Mouse (Mus musculus): Measurements from ENCODE around the gene Irf1.

The Irf1 gene

DNA sequence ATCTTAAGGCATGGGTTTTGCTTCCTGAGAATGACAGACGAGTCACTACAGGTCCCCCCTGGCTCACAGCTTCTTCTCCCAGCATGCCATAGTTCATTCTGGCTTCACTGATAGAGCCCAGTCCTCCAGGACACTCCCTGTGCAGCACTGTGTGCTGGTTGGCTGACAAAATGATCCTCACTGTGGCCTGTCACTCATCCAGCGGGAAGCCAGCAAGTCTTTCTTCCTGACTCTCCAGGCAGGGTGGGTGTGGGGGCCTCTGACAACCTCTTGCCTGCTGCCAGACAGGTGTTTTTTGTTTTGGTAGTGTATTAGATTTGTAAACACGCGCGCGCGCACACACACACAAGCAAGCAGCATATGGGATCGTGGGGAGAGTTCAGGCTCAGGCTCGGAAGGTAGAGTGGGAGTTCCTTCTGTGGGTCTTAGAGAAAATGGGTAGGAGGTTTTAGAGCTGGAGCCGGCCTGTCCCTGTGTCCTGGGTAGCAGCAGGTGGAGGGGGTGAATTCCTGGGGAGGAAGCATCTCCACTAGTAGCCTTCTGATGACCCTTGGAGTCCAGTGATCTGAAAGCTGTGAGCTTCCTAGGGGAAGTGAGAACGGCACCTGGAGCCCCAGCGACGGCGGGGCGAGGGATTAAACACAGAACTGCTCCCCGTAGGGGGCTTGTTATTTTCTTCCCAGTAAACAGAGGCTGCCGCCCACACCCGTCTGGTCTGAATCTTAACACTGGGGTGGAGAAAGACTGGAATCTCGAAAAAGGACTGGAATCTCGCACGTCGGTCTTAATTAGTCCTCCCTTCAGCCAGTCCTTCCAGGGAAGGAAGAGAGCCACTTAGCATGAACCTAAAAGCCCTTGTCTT is 10.0 kb upstream of the Irf1 start:
- DNase-seq (ENCODE audit: low read depth, low spot score): peak; percentile 58

DNA sequence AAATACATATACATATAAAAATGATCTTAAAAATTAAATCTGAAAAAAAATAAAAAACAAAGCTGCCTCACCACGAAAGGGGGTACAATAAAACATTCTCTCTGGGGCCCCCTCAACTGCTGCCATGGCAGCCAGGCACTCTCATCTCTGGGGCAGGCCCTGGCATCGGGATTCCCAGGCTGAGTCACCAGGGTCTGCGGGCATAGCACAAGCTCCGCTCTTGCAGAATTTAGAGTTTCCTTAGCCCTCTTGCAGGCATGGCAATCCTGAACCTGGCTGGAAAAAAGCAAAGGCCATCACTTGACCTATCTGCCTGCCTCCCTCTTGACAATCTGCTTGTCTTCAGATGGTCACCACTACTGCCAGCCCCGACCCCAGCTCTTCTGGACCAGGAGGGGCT is 8.5 kb upstream of the Irf1 start:
- no peak for DNase-seq (ENCODE audit: low read depth, low spot score)

DNA sequence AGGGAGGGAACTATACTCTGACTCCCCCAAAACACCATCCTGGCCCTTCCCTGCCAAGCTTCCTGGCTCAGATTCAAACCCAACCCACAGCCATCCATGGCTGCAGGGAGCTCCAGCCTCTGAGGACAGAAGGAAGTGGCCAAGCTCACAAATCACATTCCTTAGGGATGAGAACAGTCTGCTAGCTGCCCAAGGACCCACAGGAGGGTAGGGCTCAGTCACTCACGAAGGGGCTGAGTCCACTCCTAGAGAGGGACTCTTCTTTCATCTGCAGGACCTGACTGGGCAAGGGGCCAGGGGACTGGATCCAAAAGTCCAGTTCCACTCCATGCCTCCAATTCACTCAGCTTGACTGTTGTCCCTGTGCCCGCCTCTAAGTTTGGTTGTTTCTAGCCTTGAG is 8.0 kb upstream of the Irf1 start:
- DNase-seq (ENCODE audit: low read depth, low spot score): no peak

DNA sequence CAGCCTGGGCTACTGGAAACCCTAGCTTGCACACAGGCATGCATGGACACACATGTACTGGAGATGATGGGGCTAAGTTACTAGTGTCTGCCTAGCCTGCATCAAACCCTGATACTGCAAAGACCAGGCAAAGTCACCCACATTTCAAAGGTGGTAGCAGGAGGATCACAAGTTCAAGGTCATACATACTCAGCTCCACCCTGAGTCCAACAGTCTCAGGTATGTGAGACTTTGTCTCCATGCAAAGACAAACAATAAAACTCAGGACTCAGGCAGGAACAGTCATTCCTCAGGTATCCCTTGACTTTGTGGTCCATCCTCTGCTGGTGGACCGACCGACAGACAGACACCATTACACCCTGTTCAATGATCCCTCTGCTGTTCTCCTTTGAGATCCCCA is 7.4 kb upstream of the Irf1 start:
- peak; percentile 48 for DNase-seq (ENCODE audit: low read depth, low spot score)

DNA sequence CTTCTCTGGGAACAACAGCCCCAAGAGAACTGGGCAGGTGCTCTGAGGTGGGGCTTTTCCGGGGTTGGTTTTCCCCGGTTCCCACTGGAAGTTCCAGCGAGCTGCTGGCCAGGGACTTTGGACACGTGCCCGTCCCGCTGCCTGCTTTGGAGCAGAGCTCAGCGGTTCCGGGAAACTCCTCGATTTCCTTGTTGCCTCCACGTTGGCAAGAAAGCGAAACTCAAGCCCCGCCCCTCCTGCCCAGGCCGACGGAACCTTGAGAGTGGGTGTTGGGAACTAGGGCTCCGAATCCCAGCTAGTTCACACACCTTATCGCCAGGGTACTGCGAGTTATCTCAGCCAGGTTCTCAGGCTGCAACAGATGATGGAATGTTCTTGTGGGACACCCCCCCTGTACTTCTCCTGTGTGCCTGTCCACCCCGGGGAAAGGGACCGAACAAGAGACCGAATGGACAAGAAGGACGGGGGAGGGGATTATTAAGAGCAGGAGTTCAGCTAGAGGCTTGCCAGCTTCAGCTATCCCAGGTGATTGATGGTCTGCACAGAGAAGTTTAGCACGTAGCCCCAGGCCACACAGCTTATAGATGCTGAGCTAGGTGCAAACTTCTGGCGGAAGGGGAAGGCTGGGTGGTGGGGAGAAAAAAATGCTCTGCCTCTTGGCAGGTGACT is 6.9 kb upstream of the Irf1 start:
- peak; percentile 80 for DNase-seq (ENCODE audit: low read depth, low spot score)

DNA sequence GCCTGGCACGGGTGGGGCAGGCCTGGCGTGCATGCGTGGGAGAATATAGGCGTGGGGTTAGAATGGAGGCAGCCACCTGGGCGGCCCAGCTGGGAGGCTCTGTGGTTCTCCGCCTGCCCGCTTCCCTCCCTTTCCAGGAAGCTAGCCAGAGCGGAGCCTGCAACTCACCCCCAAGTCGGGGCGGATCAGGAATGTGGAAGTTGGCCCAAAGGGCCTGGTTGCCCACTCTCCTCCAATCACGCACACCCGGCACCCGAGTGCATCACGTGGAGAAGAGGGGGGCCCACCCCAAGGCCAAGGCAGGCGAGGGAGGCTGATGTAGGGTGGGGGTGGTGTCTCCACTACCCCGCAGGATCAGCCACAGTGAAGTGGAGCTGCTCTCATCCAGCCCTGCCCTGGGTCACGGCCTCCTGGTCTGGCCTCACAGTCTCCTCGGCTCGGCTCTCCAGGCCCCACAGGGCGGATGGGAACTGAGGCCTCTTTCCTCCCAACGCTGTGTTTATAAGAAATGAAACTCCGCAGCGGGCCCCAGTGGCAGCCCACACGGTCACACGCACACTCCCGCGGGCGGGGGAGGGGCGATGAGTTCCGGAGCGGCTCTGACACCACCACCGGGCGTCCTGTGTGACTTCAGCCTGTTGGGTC is 6.2 kb upstream of the Irf1 start:
- DNase-seq (ENCODE audit: low read depth, low spot score): peak; percentile 87

DNA sequence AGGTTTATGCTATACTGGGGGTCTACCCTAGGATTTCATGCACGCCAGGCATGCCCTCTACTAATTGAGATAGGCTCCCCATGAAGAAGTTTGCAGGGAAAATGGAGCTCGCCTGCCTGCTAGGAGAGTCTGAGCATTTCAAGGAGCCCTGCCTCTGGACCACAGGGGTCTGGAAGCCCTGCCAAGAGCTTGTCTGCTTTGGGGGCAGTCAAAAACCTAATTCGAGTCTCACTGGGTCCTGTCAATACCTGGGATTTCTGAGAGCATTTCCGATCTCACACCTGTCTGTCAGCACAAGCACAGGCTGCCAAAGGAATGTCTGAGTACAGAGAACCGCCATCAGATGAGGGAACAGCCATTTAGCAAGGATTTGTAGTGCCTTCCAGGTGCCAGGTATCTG is 5.2 kb upstream of the Irf1 start:
- no peak for DNase-seq (ENCODE audit: low read depth, low spot score)

DNA sequence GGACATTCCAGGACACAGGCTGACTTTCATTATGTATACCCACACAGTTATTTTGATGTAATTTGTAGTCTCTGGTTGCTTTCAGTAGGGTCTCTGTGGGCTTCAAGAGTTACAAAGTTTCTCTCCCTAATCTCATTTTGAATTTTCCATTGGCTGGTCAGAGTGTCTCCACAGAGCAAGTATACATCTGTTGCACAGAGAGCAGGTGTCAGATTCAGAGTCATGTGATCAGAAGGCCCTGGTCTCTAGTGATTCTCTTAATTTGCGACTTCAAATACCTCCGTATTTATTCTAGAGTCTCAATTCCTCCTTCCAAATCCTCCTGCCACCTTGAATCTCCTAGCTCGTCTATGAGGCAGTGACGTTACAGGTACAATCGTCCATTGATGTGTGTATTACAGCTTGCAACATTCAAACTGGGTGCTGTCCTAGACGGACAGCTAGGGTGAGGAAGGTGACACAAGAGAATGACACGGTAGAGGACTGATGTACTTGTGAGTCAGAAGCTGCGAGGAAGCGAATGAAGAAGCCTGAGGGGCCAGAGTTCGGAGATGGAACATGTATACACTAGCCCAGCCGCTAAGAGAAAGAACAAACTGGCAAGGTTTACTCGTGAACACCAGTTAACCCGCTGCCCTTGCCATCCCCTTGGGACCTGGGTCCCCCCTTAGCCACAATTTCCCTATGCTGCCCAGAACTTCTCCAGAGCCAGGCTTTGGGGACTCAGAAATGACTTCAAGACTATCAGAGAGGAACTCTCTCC is 1.2 kb upstream of the Irf1 start:
- no peak for DNase-seq (ENCODE audit: low read depth, low spot score)

DNA sequence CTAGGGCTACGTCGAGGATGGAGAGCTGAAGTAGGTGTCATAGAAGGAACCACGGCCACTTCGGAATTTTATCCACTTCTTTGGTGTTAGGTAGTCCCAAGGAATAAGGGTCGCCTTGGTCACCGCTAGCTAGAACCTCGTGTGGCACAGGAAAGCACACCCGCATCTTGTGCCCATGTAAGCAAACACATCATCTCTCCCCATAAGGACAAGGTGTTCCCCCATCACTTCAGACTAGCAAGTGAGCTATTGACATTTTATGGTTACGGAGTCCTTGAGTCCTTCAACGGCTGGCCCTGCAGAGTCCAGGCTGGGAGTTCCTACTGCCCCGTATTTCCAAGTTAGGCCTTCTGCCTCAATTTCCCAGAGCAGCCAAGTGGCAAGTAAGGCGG is 633 bp upstream of the Irf1 start:
- no peak for DNase-seq (ENCODE audit: low read depth, low spot score)

DNA sequence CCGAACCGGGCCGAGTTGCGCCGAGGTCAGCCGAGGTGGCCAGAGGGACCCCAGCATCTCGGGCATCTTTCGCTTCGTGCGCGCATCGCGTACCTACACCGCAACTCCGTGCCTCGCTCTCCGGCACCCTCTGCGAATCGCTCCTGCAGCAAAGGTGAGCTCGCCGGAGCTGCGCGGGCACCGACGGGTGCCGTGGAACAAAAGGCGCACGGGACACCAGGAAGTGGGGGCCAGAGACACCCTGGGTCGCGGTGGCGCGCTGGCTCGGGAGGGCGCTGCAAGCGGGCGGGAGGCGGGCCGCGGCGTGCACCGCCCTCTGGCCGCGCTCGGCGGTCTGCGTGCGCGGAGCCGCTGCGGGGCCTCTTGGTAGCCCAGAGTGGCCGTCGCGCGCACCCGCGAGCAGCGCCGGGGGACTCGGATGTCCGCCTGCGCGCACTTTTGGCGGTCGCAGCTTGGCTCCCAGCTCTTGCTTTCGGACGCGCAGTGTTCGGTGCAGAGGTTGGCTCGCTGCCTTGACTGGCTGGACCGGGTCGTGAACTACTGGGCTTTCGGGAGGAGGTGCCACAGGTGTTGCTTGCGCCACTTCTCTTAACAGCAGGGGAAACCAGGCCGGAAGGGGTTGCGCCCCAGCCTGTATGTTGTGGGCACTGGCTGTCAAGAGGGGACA is 444 bp downstream of the Irf1 start:
- DNase-seq (ENCODE audit: low read depth, low spot score): peak; percentile 76

DNA sequence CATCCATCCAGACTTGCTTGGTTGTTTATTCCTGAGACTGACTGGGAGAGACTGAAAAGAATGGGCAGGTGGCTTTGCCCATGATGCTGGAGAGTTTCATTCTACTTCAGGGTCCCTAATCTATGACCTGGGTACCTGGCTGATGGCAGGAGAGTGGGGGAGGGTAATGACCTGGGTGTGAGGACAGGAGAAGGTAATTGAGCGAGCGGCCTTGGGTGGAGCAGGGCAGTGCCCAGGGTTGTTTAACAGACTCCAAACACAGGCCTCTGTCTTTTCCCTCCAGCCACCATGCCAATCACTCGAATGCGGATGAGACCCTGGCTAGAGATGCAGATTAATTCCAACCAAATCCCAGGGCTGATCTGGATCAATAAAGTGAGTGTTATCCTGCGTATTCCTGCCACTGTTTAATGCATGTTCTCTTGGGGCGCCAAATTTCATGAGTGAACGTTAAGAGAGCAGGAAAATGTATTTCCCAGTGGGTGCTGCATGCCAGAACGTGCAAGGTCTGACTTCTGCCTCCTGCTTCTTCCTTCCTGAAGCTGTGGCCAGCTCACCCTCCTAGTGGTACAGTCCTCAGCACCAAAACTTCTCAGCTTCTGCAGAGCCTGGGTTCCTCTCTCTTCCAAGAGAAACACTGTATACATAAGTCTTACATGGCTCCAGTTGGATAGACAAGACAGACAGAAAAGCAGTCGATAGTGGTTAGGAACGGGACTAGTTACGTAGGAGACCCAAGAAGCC is 1.4 kb downstream of the Irf1 start:
- no peak for DNase-seq (ENCODE audit: low read depth, low spot score)

DNA sequence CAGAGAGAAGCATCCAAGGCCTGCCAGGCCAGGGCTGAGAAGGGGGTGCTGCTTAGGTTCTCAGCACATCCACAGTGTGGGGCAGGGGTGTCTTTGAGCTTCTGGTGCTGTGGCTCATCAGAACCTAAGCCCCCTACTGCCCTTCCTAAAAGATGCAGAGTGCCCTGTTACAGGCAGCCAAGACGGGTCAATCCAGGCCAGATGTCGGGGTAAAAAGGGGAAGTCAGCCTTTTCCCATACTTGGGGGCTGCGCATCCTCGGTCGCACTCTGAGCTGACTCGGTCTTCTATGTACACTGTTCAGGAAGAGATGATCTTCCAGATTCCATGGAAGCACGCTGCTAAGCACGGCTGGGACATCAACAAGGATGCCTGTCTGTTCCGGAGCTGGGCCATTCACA is 2.7 kb downstream of the Irf1 start:
- no peak for DNase-seq (ENCODE audit: low read depth, low spot score)

DNA sequence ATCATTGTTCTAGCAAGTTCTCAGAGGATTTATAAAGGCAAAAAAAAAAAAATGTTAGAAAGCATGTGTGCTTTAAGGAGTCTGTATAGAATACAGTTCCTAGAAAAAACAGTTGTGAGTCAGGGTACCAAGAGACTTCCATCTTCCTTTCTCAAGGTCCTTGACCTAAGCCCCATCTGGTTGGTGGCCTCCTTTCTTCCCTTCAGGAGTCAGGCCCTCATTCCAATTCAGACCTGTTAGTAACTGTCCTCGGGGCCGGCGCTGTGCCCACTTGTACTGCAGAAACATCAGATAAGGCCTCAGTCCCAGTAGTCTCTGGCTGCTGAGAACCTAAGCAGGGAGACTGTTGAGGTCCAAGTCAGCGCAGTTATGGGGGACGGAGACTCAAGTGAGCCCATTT is 3.3 kb downstream of the Irf1 start, which contains the start of gene Gm17334:
Gene Gm17334 (minus strand): TSS at position 101 of the 400 bp plus-strand sequence.
- DNase-seq (ENCODE audit: low read depth, low spot score): no peak

DNA sequence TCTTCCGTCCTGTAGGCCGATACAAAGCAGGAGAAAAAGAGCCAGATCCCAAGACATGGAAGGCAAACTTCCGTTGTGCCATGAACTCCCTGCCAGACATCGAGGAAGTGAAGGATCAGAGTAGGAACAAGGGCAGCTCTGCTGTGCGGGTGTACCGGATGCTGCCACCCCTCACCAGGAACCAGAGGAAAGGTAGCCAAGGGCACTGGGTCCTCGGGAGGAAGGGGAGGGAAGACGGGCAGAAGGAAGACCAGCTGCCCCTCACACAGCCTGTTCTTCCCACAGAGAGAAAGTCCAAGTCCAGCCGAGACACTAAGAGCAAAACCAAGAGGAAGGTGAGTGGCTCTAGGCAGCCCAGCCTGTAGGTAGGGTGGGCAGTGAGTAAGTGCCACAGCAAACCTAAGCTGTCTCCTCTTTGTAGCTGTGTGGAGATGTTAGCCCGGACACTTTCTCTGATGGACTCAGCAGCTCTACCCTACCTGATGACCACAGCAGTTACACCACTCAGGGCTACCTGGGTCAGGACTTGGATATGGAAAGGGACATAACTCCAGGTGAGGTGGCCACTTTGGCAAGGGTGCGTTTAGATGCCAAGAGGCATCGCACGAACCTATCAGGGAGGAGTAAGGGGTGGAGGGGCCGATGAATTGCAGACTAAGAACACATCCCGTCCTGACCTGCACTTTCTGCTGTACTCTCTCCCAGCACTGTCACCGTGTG is 4.0 kb downstream of the Irf1 start:
- DNase-seq (ENCODE audit: low read depth, low spot score): no peak

DNA sequence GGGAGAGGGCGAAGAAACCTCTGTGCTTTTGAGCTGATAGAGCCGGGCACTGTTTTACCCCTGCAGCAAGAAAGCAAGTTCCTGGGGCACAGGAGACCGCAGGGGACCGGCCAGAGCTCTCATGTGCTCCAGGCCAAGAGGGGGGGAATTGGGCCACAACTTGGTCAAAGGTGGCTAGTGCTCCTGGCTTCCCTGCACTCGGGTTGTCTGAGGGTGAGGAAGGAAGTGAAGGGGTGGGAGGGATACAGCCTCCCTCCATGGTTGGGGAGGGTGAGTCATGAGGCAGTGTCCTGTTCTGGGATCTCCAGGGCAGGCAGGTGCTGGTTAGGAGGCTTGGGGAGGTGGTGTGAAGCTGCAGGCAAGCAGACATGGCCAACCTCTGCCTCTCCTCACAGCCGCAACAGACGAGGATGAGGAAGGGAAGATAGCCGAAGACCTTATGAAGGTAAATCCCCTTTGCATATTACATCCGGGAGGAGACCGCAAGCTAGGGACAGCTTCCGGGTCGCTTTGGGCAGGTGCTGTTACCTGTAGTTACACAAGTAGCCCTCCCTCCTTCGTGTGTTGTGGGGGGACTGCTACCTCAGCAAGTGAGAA is 4.9 kb downstream of the Irf1 start:
- no peak for DNase-seq (ENCODE audit: low read depth, low spot score)

DNA sequence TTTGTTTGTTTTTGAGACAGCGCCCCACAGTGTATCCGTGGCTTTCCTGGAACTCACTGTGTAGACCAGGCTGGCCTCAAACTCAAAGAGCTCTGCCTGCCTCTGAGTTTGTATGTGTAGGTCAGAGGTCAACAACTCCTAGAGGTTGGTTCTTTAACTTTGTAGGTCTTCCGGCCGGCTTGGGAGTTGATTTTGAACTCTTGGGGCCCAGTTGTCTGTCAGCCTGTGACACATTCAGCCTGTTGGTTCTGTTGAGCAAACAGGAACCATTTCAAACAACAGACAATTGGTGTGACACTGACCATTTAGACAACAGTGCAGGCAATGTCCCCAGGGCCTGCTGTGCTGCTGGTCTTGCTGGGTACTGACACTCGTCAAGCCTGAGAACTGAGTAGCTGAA is 7.9 kb downstream of the Irf1 start:
- DNase-seq (ENCODE audit: low read depth, low spot score): no peak

DNA sequence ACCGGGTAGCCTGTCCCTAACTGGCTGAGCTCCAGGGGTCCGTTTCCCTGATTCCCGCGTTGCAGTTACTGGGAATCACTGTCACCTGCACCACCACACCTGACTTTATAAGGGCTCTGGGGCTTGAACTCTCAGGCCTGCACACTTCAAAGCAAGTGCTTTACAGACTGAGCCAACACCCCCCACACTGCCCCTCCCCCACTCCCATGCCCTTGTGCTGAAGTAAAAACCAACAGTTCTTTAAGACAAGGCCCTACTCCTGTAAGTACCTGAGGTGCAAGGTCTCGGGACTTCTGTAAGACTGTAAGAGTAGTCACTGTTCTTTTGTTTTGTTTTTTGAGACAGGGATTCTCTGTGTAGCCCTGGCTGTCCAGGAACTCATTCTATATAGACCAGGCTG is 8.6 kb downstream of the Irf1 start:
- DNase-seq (ENCODE audit: low read depth, low spot score): peak; percentile 80

DNA sequence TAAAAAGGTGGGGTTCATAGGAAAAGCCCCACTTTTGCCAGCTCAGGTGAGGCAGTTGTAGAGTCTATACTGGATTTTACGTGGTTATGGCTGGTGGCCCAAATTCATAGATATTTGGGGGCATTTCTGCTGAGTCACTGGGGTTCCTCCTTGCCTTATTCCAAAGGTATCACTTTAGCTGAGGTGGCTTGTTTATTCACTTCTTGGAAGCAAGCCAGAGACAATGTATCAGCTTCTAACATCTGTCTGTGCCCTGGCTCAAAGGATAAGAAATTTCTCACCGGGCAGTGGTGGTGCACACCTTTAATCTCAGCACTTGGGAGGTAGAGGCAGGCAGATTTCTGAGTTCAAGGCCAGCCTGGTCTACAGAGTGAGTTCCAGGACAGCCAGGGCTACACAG is 10.0 kb downstream of the Irf1 start:
- DNase-seq (ENCODE audit: low read depth, low spot score): no peak

DNA sequence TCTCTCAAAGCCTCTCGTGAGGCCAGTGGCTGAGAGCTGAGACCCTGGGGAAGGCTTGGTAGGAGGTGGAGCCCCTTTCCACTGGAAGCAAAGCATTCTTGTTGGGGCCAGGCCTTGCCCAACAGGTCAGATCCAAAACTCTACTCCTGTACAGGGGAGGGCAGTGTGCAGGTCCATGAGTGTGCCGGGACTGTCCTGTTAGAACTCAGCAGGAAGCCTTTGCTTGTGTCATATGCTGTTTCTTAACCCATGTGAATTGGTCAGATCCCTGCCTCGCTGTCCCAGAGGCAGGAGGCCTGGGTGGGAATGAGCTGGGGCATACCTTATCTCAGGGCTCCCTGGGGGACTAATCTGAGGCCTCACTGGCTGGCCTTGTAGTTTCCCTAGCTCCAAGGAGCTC is 10.4 kb downstream of the Irf1 start:
- no peak for DNase-seq (ENCODE audit: low read depth, low spot score)

Measured in ZHBTc4 (cell line).